Mouse (Mus musculus): Measurements from ENCODE around the gene Top1. TPM values are rescaled to one million over a fixed set of nuclear protein-coding genes. Genes with fewer than 3 reads are reported as not detected.
"Not testable (repeated sequence)": the region's sequence is repeated elsewhere in the genome, so short reads cannot be mapped to it uniquely, and the experiment has no call there.

Gene Top1
- polyA plus RNA-seq, 1 experiment, result 32.9 TPM

DNA sequence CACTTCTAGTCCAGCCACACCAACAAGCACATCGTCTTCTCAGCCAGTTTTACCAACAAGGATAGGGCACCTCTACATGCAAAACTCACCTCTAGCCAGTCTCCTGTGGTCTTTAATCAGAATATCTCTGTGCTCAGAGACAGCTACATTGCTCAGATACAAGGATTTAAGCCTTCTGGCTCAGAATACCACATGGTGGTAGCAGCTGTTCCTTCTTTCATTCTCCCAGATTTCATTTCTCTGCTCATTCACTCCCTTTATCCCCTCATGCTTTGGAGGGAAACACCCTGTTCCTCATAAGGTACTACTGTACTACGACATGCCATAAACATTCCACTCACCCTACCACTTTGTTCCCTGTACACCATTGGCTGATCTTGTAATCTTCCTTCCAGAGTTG lies 7.5 kb downstream of the Top1 start:
- no peak overlapping the region for H3K27ac ChIP-seq (replicated peaks; ENCODE audit: low read depth, low read length)
- H3K4me3 ChIP-seq (ENCODE audit: insufficient read depth, low read depth, low read length), result no peak overlapping the region

DNA sequence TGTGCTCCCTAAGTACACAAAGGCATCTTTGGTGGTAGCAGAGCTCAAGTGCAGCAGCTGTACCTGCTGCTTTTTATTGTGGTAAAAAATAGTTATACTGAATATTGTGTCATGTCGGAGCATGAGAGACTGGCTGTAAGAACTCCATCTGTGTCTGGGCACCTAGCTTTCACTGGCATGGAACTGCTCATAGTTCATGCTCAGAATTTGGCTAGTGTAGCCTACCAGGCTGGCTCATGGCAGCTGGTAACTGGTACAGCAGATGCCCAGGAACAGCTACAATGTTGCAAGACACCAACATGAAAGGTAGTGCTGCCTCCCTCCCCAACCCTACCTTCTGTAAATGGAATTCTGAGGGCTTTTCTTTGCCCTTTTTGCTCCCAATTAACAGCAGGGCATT lies 9.9 kb downstream of the Top1 start:
- no peak overlapping the region for H3K27ac ChIP-seq (replicated peaks; ENCODE audit: low read depth, low read length)
- H3K4me1 ChIP-seq (ENCODE audit: control insufficient read depth, insufficient read depth, insufficient read length, low read length), result peaks cover 2% of the 10 kb centered on the region; the same call in 1 of the 2 replicates
- no peak overlapping the region for H3K4me3 ChIP-seq (ENCODE audit: insufficient read depth, low read depth, low read length)

More for the DNA sequence above, 7.5 kb downstream of the Top1 start:
- peaks cover 2% of the 10 kb centered on the region for H3K4me1 ChIP-seq (ENCODE audit: control insufficient read depth, insufficient read depth, insufficient read length, low read length)

DNA sequence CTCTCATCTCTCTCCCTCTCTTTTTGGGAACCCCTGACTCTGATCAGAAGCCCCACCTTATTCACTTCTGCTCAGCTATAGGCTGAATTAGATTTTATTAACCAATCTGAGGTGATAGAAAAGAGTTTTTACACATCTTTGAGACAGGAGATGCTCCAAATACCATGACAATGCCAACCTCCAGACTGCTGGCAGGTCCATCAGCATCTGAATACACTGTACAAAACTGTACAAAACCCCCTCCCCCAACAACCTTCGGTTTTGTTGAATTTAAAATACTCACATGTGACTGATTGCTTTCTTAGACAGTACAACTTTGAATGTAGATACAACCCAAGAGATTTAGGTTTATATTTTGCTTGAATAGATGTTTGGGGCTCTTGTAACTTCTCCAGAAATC lies 10.5 kb downstream of the Top1 start:
- peaks cover 2% of the 10 kb centered on the region; the same call in 1 of the 2 replicates for H3K4me1 ChIP-seq (ENCODE audit: control insufficient read depth, insufficient read depth, insufficient read length, low read length)
- H3K27ac ChIP-seq (replicated peaks; ENCODE audit: low read depth, low read length), result no peak overlapping the region
- no peak overlapping the region for H3K4me3 ChIP-seq (ENCODE audit: insufficient read depth, low read depth, low read length)

DNA sequence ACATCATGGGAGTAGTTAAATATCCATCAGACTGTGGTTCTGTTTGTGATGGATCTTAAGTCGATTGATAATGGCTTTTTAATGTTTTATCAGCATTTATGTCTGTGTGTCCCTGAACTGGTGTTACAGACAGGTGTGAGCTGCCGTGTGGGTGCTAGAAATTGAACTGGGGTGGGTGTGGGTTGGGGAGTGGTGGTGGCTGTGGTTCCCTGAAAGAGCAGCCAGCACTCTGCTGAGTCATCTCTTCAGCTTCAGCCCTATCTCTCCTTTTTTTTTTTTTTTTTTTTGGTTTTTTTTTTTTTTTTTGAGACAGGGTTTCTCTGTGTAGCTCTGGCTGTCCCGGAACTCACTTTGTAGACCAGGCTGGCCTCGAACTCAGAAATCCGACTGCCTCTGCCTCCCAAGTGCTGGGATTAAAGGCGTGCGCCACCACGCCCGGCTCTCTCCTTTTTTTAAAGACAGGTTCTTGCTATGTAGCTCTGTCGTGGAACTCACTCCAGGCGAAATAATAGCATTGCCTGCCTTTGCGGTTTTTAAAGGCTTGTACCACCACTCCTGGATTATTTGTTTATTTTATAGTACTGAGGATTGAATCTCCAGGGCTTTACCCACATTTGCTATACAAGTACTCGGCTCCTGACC lies 12.2 kb downstream of the Top1 start:
- H3K4me3 ChIP-seq (ENCODE audit: insufficient read depth, low read depth, low read length), result no peak overlapping the region
- H3K27ac ChIP-seq (replicated peaks; ENCODE audit: low read depth, low read length), result no peak overlapping the region
- peaks cover 2% of the 10 kb centered on the region; the same call in 1 of the 2 replicates for H3K4me1 ChIP-seq (ENCODE audit: control insufficient read depth, insufficient read depth, insufficient read length, low read length)

DNA sequence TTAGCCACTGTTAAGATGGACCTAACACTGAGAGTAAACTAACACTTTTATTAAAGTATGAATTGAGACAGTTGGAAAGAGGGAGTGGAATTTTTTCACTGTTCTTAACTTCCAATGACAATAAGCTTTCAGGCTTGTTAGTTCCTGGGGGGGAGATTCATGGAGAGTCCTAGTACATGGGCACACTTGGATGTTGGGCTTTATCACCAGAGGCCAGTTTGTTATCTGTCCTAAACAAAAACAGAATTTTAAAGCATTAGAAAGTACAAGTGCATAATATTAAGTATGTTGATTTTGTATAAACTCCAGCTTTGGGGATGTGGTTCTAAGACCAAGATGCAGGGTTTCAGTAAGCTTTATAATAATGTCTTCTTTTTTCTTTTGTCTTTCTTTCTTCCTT lies 13.1 kb downstream of the Top1 start:
- Histone ChIP-seq H3K4me1 (ENCODE audit: control insufficient read depth, insufficient read depth, insufficient read length, low read length) (peaks cover 2% of the 10 kb centered on the region), H3K27ac (replicated peaks; ENCODE audit: low read depth, low read length) (no peak overlapping the region)

DNA sequence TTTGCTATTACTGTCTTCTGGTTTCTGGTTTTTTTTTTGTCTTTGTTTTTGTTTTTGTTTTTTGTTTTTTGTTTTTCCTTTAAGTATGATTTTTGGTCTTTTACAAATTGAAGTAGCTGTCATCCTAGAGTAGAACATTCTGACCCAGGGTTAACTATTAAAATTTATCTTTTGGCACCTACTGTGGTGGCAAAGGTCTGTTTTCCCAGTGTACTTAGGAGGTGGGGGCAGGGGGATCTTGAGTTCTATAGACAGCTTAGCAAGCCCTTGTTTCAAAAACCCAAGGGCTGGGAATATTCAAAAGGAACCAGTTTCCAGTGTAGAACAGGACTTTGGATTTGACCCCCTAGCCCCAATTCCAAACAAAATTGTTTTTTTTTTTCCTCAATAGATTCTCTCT lies 18.7 kb downstream of the Top1 start:
- no peak overlapping the region for H3K27ac ChIP-seq (replicated peaks; ENCODE audit: low read depth, low read length)
- H3K4me3 ChIP-seq (ENCODE audit: insufficient read depth, low read depth, low read length), result no peak overlapping the region
- no peaks in the 10 kb centered on the region; the same call in 1 of the 2 replicates for H3K4me1 ChIP-seq (ENCODE audit: control insufficient read depth, insufficient read depth, insufficient read length, low read length)

More for the DNA sequence above, 13.1 kb downstream of the Top1 start:
- no peak overlapping the region for H3K4me3 ChIP-seq (ENCODE audit: insufficient read depth, low read depth, low read length)

DNA sequence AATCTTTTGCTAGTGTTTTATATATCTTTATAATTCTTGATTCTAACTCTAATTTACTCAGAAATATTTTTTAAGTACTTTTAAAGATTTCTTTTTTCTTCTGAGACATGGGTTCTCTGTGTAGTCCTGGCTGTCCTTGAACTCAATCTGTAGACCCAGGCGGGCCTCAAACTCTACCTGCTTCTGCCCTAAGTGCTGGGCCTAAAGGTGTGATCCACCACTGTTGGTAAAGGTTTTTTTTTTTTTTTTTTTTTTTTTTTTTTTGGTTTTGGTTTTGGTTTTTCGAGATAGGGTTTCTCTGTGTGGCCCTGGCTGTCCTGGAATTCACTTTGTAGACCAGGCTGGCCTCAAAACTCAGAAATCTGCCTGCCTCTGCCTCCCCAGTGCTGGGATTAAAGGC lies 19.3 kb downstream of the Top1 start:
- not testable (repeated sequence) for H3K4me1 ChIP-seq (ENCODE audit: control insufficient read depth, insufficient read depth, insufficient read length, low read length); H3K27ac ChIP-seq (replicated peaks; ENCODE audit: low read depth, low read length); H3K4me3 ChIP-seq (ENCODE audit: insufficient read depth, low read depth, low read length)

DNA sequence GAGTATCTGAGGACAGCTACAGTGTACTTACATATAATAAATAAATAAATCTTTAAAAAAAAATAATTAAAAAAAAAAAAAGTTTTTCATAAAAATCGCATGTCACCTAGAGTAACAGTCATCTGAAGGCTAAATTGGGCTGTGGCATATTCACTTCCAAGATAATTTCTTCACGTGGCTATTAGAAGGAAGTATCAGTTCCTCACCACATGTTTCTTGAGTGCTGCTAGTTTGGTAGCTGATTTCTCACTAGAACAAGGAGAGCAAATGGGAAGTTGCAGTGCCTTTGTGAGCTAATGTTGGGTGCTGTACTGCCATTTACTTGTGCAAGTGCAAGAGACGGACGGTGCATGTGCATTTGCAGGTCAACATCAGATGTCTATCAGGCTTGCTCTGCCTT lies 21.6 kb downstream of the Top1 start:
- H3K4me3 ChIP-seq (ENCODE audit: insufficient read depth, low read depth, low read length), result no peak overlapping the region
- H3K4me1 ChIP-seq (ENCODE audit: control insufficient read depth, insufficient read depth, insufficient read length, low read length), result no peaks in the 10 kb centered on the region; the same call in 1 of the 2 replicates
- H3K27ac ChIP-seq (replicated peaks; ENCODE audit: low read depth, low read length), result no peak overlapping the region

DNA sequence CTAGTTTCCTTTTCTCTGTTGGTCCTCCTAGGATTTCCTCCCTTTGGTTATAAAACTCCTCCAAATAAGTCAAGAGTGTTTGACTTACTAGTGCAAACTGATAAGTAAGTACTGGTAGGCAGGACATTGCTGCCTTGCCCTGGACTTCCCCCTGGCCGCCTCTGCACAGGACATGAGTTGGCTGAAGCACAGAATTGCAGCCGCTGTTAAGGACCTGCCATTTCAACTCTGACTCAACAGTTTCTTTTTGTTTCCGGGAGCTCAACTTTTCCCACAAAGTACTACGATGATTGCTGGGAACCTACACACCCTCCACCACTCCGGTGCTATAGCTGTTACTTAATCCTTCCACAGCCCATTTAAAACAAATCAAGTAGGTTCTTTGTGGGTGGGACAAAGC lies 54.6 kb downstream of the Top1 start:
- no peaks in the 10 kb centered on the region for H3K4me1 ChIP-seq (ENCODE audit: control insufficient read depth, insufficient read depth, insufficient read length, low read length)
- no peak overlapping the region for H3K4me3 ChIP-seq (ENCODE audit: insufficient read depth, low read depth, low read length)
- peak overlapping the region; percentile 31; the same call in 1 of the 2 replicates for H3K27ac ChIP-seq (replicated peaks; ENCODE audit: low read depth, low read length)

DNA sequence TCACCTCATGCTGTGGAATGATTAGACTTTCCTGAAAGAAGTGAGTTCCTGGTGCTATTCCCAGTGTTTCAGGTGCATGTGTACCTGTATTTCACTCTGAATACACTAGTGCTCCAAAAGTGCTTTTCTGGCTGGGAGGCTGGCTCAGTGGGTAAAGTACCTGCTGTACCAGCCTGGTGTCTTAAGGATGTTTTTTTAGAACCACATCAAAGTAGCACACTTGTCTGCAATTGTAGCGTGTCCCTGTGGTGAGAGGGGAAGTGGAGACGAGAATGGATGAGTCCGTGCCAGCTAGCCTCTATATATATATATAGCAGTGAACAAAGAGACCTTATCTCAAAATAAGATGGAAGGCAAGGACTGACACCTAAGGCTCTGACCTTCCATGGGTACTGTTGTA lies 55.9 kb downstream of the Top1 start:
- Histone ChIP-seq H3K27ac (replicated peaks; ENCODE audit: low read depth, low read length) (no peak overlapping the region), H3K4me1 (ENCODE audit: control insufficient read depth, insufficient read depth, insufficient read length, low read length) (no peaks in the 10 kb centered on the region), H3K4me3 (ENCODE audit: insufficient read depth, low read depth, low read length) (no peak overlapping the region)

DNA sequence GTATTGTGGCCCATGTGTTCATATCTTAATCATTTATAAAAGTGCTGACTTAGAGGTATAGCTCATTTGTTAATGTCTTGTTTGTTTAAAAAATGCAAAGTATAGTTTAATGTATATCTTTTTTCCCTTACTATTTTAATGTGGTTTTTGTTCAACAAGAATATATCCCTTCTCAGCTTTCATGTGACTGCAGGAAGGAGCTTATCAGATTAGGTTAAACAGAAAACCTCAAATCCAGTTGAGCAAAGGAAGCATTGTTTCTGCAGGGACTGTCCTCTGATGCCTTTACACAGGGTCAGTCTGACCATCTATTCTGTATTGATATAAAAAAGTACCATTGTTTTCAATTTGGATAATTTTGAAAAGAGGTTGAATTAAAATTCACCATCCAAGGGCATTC lies 57.1 kb downstream of the Top1 start:
- Histone ChIP-seq H3K4me1 (ENCODE audit: control insufficient read depth, insufficient read depth, insufficient read length, low read length) (no peaks in the 10 kb centered on the region), H3K27ac (replicated peaks; ENCODE audit: low read depth, low read length) (no peak overlapping the region), H3K4me3 (ENCODE audit: insufficient read depth, low read depth, low read length) (no peak overlapping the region)

DNA sequence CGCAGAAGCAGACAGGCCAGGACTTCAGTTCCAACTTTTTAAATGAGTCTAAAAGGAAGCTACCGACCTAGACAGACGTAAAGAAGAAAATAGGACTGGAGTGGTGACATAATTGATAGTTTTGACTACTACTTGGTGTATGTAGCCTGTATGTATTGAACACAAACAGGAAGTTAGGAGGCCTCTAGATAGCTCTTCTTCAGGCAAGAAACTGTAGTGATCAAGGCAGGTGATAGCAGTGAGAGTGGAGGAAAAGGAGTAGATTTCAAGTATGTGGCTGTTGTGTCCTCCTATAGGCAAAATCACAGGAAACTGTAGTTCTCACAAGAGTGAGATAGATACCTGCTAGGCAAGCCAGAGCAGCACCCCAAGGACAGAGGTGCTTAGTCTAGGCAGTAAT lies 62.0 kb downstream of the Top1 start:
- no peak overlapping the region for H3K4me3 ChIP-seq (ENCODE audit: insufficient read depth, low read depth, low read length)
- no peaks in the 10 kb centered on the region for H3K4me1 ChIP-seq (ENCODE audit: control insufficient read depth, insufficient read depth, insufficient read length, low read length)
- H3K27ac ChIP-seq (replicated peaks; ENCODE audit: low read depth, low read length), result no peak overlapping the region

DNA sequence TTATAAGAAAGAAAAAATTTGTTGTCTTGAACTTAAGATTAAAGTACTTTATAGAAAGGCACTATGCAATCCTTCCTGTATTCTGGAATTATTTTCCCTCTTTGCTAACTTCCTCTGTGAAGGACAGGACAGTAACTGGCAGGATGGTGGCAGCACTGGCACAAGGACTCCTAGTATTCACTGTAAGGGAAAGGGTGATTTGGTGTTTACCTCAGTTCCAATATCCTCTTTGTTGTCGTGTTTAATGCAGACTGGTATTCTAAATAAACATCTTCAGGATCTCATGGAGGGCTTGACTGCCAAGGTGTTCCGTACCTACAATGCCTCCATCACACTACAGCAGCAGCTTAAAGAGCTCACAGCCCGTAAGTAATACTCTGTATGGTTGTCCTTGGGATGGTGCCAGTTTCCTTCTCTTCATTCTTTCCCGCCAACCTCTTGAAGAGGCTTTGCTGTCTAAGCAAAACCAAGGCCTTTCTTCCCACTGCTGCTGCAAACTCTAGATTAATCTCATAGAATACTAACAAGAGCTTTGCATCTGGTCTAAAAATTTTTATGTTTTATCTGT lies 69.9 kb downstream of the Top1 start:
- Histone ChIP-seq H3K4me1 (ENCODE audit: control insufficient read depth, insufficient read depth, insufficient read length, low read length) (no peaks in the 10 kb centered on the region), H3K27ac (replicated peaks; ENCODE audit: low read depth, low read length) (no peak overlapping the region), H3K4me3 (ENCODE audit: insufficient read depth, low read depth, low read length) (no peak overlapping the region)

DNA sequence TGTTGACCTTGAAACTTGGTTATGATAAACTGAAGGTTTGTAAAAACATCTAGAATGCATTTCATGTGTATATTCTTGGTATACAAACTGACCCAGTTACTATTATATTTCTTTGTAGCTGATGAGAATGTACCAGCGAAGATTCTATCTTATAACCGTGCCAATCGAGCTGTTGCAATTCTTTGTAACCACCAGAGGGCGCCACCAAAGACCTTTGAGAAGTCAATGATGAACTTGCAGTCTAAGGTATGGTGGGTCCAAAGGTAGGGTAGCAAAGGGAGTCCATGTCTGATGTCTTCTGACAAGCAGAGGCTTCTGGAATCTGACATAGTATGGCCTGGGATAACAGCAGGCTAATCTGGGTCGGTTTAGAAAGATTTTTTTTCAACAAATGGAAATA lies 71.6 kb downstream of the Top1 start:
- no peak overlapping the region for H3K27ac ChIP-seq (replicated peaks; ENCODE audit: low read depth, low read length)
- no peaks in the 10 kb centered on the region for H3K4me1 ChIP-seq (ENCODE audit: control insufficient read depth, insufficient read depth, insufficient read length, low read length)
- H3K4me3 ChIP-seq (ENCODE audit: insufficient read depth, low read depth, low read length), result no peak overlapping the region

DNA sequence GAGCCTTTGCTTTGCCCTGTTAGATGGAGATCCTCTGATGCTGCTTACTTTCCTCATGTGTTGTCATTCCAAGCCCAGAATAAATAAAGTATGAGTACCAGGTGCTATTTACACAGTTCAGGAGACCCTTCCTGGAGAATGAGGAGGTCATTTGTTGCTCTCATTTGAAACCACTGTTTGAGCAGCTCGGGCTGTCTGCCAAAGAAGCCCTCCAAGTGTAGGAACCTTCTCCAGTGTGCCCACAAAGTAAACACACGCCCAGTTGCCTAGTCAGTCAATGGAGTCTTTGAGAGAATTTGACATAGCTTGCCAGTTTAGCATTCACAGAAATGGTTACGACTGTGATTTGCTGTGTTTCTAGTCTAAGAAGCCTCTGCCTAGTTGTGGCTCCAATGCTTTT lies 73.1 kb downstream of the Top1 start:
- no peak overlapping the region for H3K4me3 ChIP-seq (ENCODE audit: insufficient read depth, low read depth, low read length)
- H3K27ac ChIP-seq (replicated peaks; ENCODE audit: low read depth, low read length), result no peak overlapping the region
- no peaks in the 10 kb centered on the region for H3K4me1 ChIP-seq (ENCODE audit: control insufficient read depth, insufficient read depth, insufficient read length, low read length)

DNA sequence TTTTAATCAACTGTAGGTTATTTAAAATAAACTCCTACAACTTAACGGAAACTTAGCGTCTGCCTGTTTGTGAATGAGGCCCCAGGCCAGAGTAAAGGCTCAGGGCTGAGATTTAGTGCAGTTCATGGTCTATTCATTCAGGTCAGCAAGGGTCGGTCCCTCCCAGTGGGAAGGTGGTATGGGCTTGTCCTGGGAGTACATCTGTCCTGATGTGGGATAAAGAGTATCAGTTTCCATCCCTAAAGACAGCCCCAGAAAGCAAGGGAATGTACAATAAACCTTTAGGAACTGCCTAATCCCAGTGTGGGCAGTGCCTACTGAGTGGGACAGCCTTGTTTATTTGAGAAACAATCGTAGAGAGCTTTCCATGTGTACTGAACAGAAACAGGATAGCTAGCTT lies 77.0 kb downstream of the Top1 start:
- H3K4me1 ChIP-seq (ENCODE audit: control insufficient read depth, insufficient read depth, insufficient read length, low read length), result peaks cover 4% of the 10 kb centered on the region; the same call in 1 of the 2 replicates
- H3K27ac ChIP-seq (replicated peaks; ENCODE audit: low read depth, low read length), result no peak overlapping the region
- H3K4me3 ChIP-seq (ENCODE audit: insufficient read depth, low read depth, low read length), result no peak overlapping the region
